Mouse (Mus musculus) stomach, postnatal 0 days (tissue): ENCODE data around the gene Rcor1.

Experiments used
- CTCF ChIP-seq: IDR thresholded peaks from 2 replicates; pipeline ENCODE4 v1.5.1; 2016; ENCODE audit warnings: antibody characterized with exemption, low read depth, mild to moderate bottlenecking, moderate library complexity
- EP300 ChIP-seq: optimal IDR thresholded peaks from 2 replicates; pipeline ENCODE3; 2016; ENCODE audit warnings: antibody characterized with exemption

- TF ChIP-seq CTCF (no peak), EP300 (no peak)
These were observed 52.8 kb downstream of the Rcor1 start for GRCm38 (mm10) chr12:111091981-111092380.
